Mouse (Mus musculus) megakaryocyte, embryonic 14.5 days (primary cell): Measurements from ENCODE around the gene Abcb11.

Experiments used
- FLI1 ChIP-seq: IDR thresholded peaks from 2 replicates; pipeline ENCODE4 v1.6.1; 2012; ENCODE audit warnings: low read length, inconsistent platforms, mixed read lengths
- GATA1 ChIP-seq: IDR thresholded peaks from 3 replicates; pipeline ENCODE4 v1.6.1; 2012; ENCODE audit warnings: mixed read lengths, low read length, inconsistent platforms, borderline replicate concordance

- TF ChIP-seq GATA1 (no peak), FLI1 (no peak)
Observed at GRCm38 (mm10) chr2:69308136-69308535, 34.3 kb downstream of the Abcb11 start.
